Mouse (Mus musculus): Measurements from ENCODE around the gene Mlst8.

Mlst8 gene

DNA sequence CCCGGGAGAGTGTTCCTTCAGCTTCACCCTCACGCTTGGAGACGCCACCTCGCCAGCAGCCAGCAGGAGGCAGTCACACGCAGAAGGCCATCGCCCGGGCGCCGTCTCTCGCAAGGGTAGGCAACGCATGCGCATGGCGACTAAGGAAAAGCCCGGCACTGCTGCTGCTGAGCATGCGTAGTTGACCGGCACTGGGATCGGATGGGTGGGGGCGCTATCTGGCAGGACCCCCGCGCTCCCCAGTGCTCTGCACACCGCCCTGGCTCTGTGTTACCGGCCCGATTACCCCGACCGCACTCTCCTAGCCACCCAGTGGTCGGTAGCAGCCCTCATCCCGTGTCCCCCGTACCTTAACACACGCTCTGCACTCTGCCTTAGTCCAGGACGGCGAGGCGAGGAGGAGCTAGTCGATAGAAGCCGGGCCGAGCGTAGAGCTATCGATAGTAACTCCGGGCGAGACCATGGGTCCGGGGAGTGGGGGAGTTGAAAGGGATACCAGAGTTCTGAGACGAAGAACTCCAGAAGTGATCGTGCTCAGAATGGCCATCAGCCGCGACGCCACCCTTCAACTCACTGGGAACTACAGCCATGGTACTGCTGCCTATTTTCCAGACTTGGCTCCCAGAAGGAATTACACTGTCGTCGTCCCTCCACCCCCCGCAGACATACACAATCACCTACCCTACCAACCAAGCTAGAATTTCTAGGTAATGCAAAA, at the start of gene Mlst8:
TSS of gene Mlst8 (minus strand) at position 416 of the 718 bp plus-strand sequence.
- peak; percentile 97 for DNase-seq (ENCODE audit: low spot score)

GRCm38 (mm10) chr17:24528560-24528918, 49.7 kb upstream of the Mlst8 start:
- no peak for DNase-seq (ENCODE audit: low spot score)

DNA sequence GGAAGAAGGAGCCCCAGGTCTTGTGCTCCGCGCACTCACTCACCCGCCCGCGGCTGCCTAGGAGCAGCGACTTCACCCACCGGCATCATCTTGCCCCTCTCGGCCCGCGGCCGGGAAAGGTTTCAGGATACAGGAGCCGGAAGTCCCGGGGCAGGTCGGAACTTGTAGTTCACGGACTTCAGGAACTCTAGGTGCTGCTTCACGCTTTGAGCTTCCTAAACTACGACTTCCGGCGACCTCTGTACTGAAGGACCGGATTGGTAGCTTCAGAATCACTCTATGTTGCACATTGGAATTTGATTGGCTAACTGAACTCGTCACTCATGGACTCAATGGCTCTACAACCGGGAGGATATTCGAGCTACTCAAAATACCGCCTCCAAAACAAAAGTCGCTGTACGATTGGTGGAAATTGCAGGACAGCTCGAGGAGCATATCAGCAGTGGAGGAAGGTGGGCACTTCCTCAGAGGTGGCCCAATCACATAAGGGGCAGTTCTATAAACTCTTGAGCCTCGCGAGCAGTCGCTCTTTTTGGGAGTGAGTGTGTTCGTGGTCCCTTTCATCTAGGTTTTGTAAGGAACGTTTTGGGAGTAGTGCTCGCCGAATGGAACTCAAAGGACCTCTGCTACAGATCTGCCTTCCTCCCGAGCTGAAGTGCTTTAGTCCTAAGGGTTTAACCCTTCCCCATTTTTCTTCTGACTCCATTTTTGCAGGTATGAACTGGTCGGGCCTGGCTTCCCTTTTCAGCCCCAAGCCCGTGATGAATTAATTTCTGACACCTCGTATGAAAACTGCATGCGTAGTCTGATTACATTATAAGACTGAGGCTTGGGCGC, 49.1 kb upstream of the Mlst8 start, which contains the start of gene Traf7:
TSS of gene Traf7 (minus strand) at position 216 of the 837 bp plus-strand sequence.
- peak; percentile 92 for DNase-seq (ENCODE audit: low spot score)

DNA sequence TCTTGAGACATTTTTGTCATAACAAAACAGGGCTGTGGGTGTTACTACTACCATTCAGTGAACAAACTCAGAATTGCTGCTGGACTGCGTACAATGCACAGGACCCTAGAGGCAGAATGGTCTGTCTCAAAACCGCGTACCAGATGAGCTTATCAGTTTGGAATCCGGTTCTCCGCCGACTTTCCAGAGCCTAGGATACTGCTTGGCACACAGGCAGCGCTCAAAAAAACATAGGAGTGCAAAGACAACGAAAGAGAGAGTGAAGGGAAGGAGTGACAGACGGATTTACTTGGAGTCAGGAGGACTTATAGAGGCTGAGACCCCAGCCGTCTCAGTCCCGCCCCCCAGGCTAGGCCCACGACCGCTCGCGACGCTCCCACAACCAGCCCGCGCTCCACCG, 48.4 kb upstream of the Mlst8 start:
- DNase-seq (ENCODE audit: low spot score): no peak

- DNase-seq (ENCODE audit: low spot score): no peak
Measured at GRCm38 (mm10) chr17:24524734-24525133, 45.9 kb upstream of the Mlst8 start.

- DNase-seq (ENCODE audit: low spot score): no peak
Measured at GRCm38 (mm10) chr17:24520450-24520849, 41.6 kb upstream of the Mlst8 start.

GRCm38 (mm10) chr17:24514270-24515257, 35.7 kb upstream of the Mlst8 start:
- DNase-seq (ENCODE audit: low spot score): no peak

GRCm38 (mm10) chr17:24513609-24514008, 34.7 kb upstream of the Mlst8 start:
- DNase-seq (ENCODE audit: low spot score): peak; percentile 52

GRCm38 (mm10) chr17:24507806-24508460, 29.1 kb upstream of the Mlst8 start:
- no peak for DNase-seq (ENCODE audit: low spot score)

- no peak for DNase-seq (ENCODE audit: low spot score)
Measured at GRCm38 (mm10) chr17:24507129-24507664, 28.3 kb upstream of the Mlst8 start.

DNA sequence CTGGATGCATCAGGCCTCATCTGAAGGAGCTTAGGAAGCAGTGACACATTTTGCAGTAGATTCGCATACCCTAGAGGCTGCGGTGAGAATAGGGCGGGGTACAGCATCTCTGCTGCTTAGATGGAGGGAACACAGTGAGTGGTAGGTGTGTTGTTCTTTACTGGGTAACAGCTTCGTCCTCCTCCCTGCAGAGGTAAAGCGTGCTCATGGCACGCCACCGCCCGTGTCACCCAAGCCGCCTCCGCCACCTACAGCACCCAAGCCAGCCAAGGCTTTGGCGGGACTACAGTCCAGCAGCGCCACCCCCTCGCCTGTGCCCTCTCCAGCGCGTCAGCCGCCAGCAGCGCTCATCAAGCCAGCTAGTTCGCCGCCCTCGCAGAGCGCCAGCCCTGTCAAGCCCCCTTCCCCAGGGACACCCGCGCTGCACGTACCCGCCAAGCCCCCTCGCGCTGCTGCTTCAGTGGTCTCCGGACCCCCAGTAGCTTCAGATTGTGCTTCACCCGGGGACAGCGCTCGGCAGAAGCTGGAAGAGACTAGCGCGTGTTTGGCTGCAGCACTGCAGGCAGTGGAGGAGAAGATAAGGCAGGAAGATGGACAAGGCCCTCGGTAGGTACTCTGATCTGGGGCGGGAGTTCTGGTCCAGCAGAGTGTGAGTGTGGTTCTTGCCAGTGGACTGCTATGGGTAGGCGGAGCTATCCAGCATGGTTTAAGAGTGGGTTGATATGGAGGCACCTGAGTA, 27.6 kb upstream of the Mlst8 start:
- no peak for DNase-seq (ENCODE audit: low spot score)

- no peak for DNase-seq (ENCODE audit: low spot score)
Measured at GRCm38 (mm10) chr17:24505286-24505955, 26.5 kb upstream of the Mlst8 start.

- DNase-seq (ENCODE audit: low spot score): no peak
Measured at GRCm38 (mm10) chr17:24504085-24504484, 25.2 kb upstream of the Mlst8 start.

- DNase-seq (ENCODE audit: low spot score): no peak
Measured at GRCm38 (mm10) chr17:24502208-24502607, 23.3 kb upstream of the Mlst8 start.

DNA sequence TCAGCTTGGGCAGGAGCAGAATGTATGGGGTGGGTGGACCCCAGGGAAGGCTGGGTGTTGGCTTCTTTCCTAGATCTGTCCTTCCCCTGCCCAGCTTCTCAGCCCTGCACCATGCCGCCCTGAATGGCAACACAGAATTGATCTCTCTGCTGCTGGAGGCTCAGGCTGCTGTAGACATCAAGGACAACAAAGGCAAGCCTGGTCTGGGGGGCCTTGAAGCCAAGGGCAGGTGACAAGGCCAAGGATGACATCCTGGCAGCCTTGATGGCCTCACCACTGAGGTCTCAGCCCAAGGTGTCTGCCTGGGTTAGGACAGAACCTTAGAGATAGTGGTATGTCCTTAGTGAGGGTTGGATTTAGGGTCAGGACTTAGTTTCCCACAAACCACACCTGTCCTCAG, 17.1 kb upstream of the Mlst8 start:
- no peak for DNase-seq (ENCODE audit: low spot score)

- DNase-seq (ENCODE audit: low spot score): no peak
Measured at GRCm38 (mm10) chr17:24495443-24495842, 16.6 kb upstream of the Mlst8 start.

- peak; percentile 55 for DNase-seq (ENCODE audit: low spot score)
Measured at GRCm38 (mm10) chr17:24494627-24495335, 15.9 kb upstream of the Mlst8 start.

DNA sequence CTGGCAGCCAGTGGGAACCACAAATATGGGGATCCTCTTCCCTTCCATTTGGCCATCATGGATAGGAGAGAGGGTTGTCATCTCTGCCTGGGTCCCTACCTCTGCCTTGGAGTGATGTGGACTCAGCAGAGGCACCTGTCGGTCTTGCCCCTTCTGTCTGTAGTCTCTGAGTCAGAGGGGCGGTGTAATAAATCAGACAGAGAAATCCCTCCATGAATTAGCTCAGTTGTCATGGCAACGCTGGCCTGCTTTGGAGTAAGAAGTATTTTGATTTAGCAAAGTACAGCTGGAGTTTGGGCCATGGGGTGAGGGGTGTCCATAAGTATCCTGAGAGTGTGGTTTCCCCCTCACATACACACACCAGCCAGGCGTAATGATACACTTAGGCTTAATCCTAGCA, 11.5 kb upstream of the Mlst8 start:
- no peak for DNase-seq (ENCODE audit: low spot score)
